Mouse (Mus musculus) CH12.LX (cell line): ENCODE measurements around the gene Dusp16. TPM values are rescaled to one million over a fixed set of nuclear protein-coding genes. Genes with fewer than 3 reads are reported as not detected.

Experiments used
- DNase-seq: peaks from one replicate; pipeline ENCODE4 v3.0.0-alpha.2; 2013; ENCODE audit errors: extremely low read depth
- H3K27ac ChIP-seq: 2 replicates; pipeline ENCODE4 v1.5.1; 2012; ENCODE audit warnings: low read depth, mild to moderate bottlenecking, control low read depth, moderate library complexity; ENCODE audit not compliant: insufficient read depth
- H3K27me3 ChIP-seq: replicated peaks from 2 replicates; pipeline ENCODE3; 2012; ENCODE audit warnings: inconsistent platforms
- H3K36me3 ChIP-seq, 2 experiments: replicated peaks in 1 of 2; 2 replicates each; pipeline versions ENCODE3 to v1.6.1; 2012; ENCODE audit warnings: inconsistent platforms in 1 of 2, low read length in 1 of 2, mild to moderate bottlenecking in 1 of 2, mixed read lengths in 1 of 2, moderate library complexity in 1 of 2; ENCODE audit not compliant: control insufficient read depth in 1 of 2, insufficient read depth in 1 of 2
- H3K4me1 ChIP-seq, 2 experiments: 2 replicates each; pipeline ENCODE4 v1.6.1; 2012; ENCODE audit warnings: inconsistent platforms in 1 of 2, moderate library complexity in 1 of 2; ENCODE audit not compliant: insufficient read depth in 2 of 2, control insufficient read depth in 1 of 2
- H3K4me2 ChIP-seq: 2 replicates; pipeline ENCODE4 v1.6.1; 2012; ENCODE audit warnings: low read depth, mild to moderate bottlenecking, control low read depth; ENCODE audit not compliant: poor library complexity, insufficient read depth, severe bottlenecking
- H3K4me3 ChIP-seq, 3 experiments: fragments of 150-350 bp in 1 of 3; sonication (generic) in 1 of 3; replicated peaks in 1 of 3; 2 replicates each; pipeline versions ENCODE3 to v1.5.1; 2011 to 2012; ENCODE audit warnings: low read depth in 2 of 3, low read length in 2 of 3, mild to moderate bottlenecking in 2 of 3, moderate library complexity in 2 of 3, control low read depth in 1 of 3, improper control_type of control experiment in 1 of 3, inconsistent platforms in 1 of 3, mixed read lengths in 1 of 3; ENCODE audit not compliant: poor library complexity in 1 of 3
- H3K79me2 ChIP-seq: replicated peaks from 2 replicates; pipeline ENCODE4 v1.6.1; 2012; ENCODE audit warnings: mild to moderate bottlenecking, moderate library complexity; ENCODE audit not compliant: control insufficient read depth, poor library complexity, insufficient read depth, severe bottlenecking; ENCODE audit errors: extremely low read depth
- H3K9ac ChIP-seq: 2 replicates; pipeline ENCODE4 v1.6.1; 2012; ENCODE audit warnings: low read depth, mild to moderate bottlenecking, control low read depth, moderate library complexity; ENCODE audit not compliant: insufficient read depth
- H3K9me3 ChIP-seq: replicated peaks from 2 replicates; pipeline ENCODE3; 2012; ENCODE audit warnings: low read length, inconsistent platforms, mixed read lengths
- BHLHE40 ChIP-seq: IDR thresholded peaks from 2 replicates; pipeline ENCODE4 v1.6.1; 2011; ENCODE audit warnings: mild to moderate bottlenecking, low read depth, low read length, improper control_type of control experiment
- CHD2 ChIP-seq: IDR thresholded peaks from 2 replicates; pipeline ENCODE4 v1.6.1; 2011; ENCODE audit warnings: low read length, improper control_type of control experiment
- CTCF ChIP-seq, 2 experiments: IDR thresholded peaks in 1 of 2; conservative IDR thresholded peaks in 1 of 2; 2 replicates each; pipeline ENCODE4 v1.5.1; 2011 to 2012; ENCODE audit warnings: low read depth in 2 of 2, low read length in 2 of 2, improper control_type of control experiment in 1 of 2, inconsistent platforms in 1 of 2, mild to moderate bottlenecking in 1 of 2, moderate library complexity in 1 of 2
- GABPA ChIP-seq: IDR thresholded peaks from 2 replicates; pipeline ENCODE4 v1.6.1; 2012; ENCODE audit warnings: low read depth, low read length, improper control_type of control experiment, inconsistent platforms; ENCODE audit not compliant: insufficient replicate concordance
- HCFC1 ChIP-seq: IDR thresholded peaks from 2 replicates; pipeline ENCODE4 v1.6.1; 2012; ENCODE audit warnings: low read depth, mild to moderate bottlenecking, inconsistent platforms, low read length, improper control_type of control experiment
- IRF4 ChIP-seq: IDR thresholded peaks from 2 replicates; pipeline ENCODE4 v1.6.1; 2014; ENCODE audit warnings: low read depth, mild to moderate bottlenecking, inconsistent platforms, low read length, improper control_type of control experiment
- JUN ChIP-seq: IDR thresholded peaks from 2 replicates; pipeline ENCODE4 v1.6.1; 2011; ENCODE audit warnings: low read depth, mild to moderate bottlenecking, low read length, improper control_type of control experiment, moderate library complexity; ENCODE audit not compliant: insufficient read depth
- JUND ChIP-seq: conservative IDR thresholded peaks from 2 replicates; pipeline ENCODE4 v1.6.1; 2011; ENCODE audit warnings: low read depth, low read length, improper control_type of control experiment
- KAT2A ChIP-seq: IDR thresholded peaks from 2 replicates; pipeline ENCODE4 v1.6.1; 2012; ENCODE audit warnings: low read length, improper control_type of control experiment, inconsistent platforms; ENCODE audit not compliant: insufficient replicate concordance
- MAFK ChIP-seq: IDR thresholded peaks from 2 replicates; pipeline ENCODE4 v1.6.1; 2011; ENCODE audit warnings: low read length, improper control_type of control experiment; ENCODE audit not compliant: insufficient replicate concordance
- MXI1 ChIP-seq: IDR thresholded peaks from 2 replicates; pipeline ENCODE4 v1.6.1; 2011; ENCODE audit warnings: mild to moderate bottlenecking, low read depth, low read length, improper control_type of control experiment
- MYC ChIP-seq: IDR thresholded peaks from 2 replicates; pipeline ENCODE4 v1.6.1; 2011; ENCODE audit warnings: low read depth, mild to moderate bottlenecking, improper control_type of control experiment, low read length
- NELFE ChIP-seq: IDR thresholded peaks from 2 replicates; pipeline ENCODE4 v1.6.1; 2011; ENCODE audit warnings: low read depth, low read length, improper control_type of control experiment
- NRF1 ChIP-seq: IDR thresholded peaks from 2 replicates; pipeline ENCODE4 v1.6.1; 2014; ENCODE audit warnings: low read depth, mild to moderate bottlenecking, inconsistent platforms, low read length, improper control_type of control experiment, moderate library complexity
- POLR2A ChIP-seq: IDR thresholded peaks from 2 replicates; pipeline ENCODE4 v1.6.1; 2011; ENCODE audit warnings: low read depth, mild to moderate bottlenecking, improper control_type of control experiment, low read length
- POLR2AphosphoS2 ChIP-seq: IDR thresholded peaks from 2 replicates; pipeline ENCODE4 v1.6.1; 2011; ENCODE audit warnings: low read depth, low read length, improper control_type of control experiment
- RAD21 ChIP-seq: IDR thresholded peaks from 2 replicates; pipeline ENCODE4 v1.6.1; 2011; ENCODE audit warnings: low read depth, mild to moderate bottlenecking, low read length, improper control_type of control experiment, moderate library complexity
- RCOR1 ChIP-seq: conservative IDR thresholded peaks from 2 replicates; pipeline ENCODE4 v1.6.1; 2012; ENCODE audit warnings: low read depth, mild to moderate bottlenecking, inconsistent platforms, low read length, improper control_type of control experiment
- SIN3A ChIP-seq: IDR thresholded peaks from 2 replicates; pipeline ENCODE4 v1.6.1; 2012; ENCODE audit warnings: low read length, improper control_type of control experiment, inconsistent platforms
- SMC3 ChIP-seq: IDR thresholded peaks from 2 replicates; pipeline ENCODE4 v1.6.1; 2011; ENCODE audit warnings: low read depth, low read length, improper control_type of control experiment
- TBP ChIP-seq: conservative IDR thresholded peaks from 2 replicates; pipeline ENCODE4 v1.6.1; 2011; ENCODE audit warnings: low read depth, low read length, improper control_type of control experiment
- TCF12 ChIP-seq: IDR thresholded peaks from 2 replicates; pipeline ENCODE4 v1.6.1; 2014; ENCODE audit warnings: low read depth, mild to moderate bottlenecking, inconsistent platforms, low read length, improper control_type of control experiment
- UBTF ChIP-seq: IDR thresholded peaks from 2 replicates; pipeline ENCODE4 v1.6.1; 2012; ENCODE audit warnings: low read depth, mild to moderate bottlenecking, inconsistent platforms, low read length, improper control_type of control experiment, moderate library complexity
- USF1 ChIP-seq: IDR thresholded peaks from 2 replicates; pipeline ENCODE4 v1.6.1; 2014; ENCODE audit warnings: low read depth, mild to moderate bottlenecking, inconsistent platforms, low read length, improper control_type of control experiment
- USF2 ChIP-seq: conservative IDR thresholded peaks from 2 replicates; pipeline ENCODE4 v1.6.1; 2011; ENCODE audit warnings: low read depth, low read length, improper control_type of control experiment
- ZC3H11A ChIP-seq: IDR thresholded peaks from 2 replicates; pipeline ENCODE4 v1.6.1; 2012; ENCODE audit warnings: low read depth, mild to moderate bottlenecking, inconsistent platforms, low read length, improper control_type of control experiment
- ZKSCAN1 ChIP-seq: IDR thresholded peaks from 2 replicates; pipeline ENCODE4 v1.6.1; 2012; ENCODE audit warnings: low read depth, inconsistent platforms, low read length, improper control_type of control experiment, borderline replicate concordance
- ZMIZ1 ChIP-seq: IDR thresholded peaks from 2 replicates; pipeline ENCODE4 v1.6.1; 2012; ENCODE audit warnings: low read depth, mild to moderate bottlenecking, inconsistent platforms, low read length, improper control_type of control experiment
- ZNF384 ChIP-seq: IDR thresholded peaks from 2 replicates; pipeline ENCODE4 v1.6.1; 2012; ENCODE audit warnings: low read depth, low read length, improper control_type of control experiment, inconsistent platforms
- dilution Hi-C: fragments of 300-500 bp; cut with MboI; formaldehyde crosslinking; loops from 2 replicates; pipeline ENCODE4 v1.14.3; 2020; ENCODE audit warnings: low sequenced_read_pairs; ENCODE audit not compliant: extremely low pct_unique_long_range_greater_than_20kb, extremely low pct_ligation_motif_present
- in situ Hi-C: fragments of 300-500 bp; cut with MboI; formaldehyde crosslinking; loops from 3 replicates; pipeline ENCODE4 v1.14.3; 2019; ENCODE audit warnings: low sequenced_read_pairs, low pct_ligation_motif_present, low pct_unique_long_range_greater_than_20kb, mixed read lengths
- polyA plus RNA-seq: library from polyadenylated mRNA; unstranded; fragments of >175 nt; gene quantifications from 2 replicates; pipeline ENCODE4 v1.2.1, GENCODE M21; 2012; ENCODE audit warnings: low read depth; ENCODE audit not compliant: insufficient read length
- total RNA-seq, 2 experiments: library from RNA; depleted of rRNA; stranded (reverse); fragments of 300-350 nt in 1 of 2; fragments of >200 nt in 1 of 2; gene quantifications; 2 replicates each; pipeline ENCODE4 v1.2.3; 2012 to 2014

Dusp16 gene
- total and polyA plus RNA-seq, 3 experiments: 3.7 to 13.1 (median 10.6) TPM

- in situ Hi-C loops: no loop called here
Observed at GRCm38 (mm10) chr6:134756058-134756457, 36.4 kb downstream of the Dusp16 start.

GRCm38 (mm10) chr6:134753858-134754257 is 38.6 kb downstream of the Dusp16 start:
- Histone ChIP-seq H3K4me3 (no peak overlapping the region), H3K36me3 (peaks cover 23 to 52% of the 10 kb centered on the region in 2 experiments), H3K27me3 (no peaks in the 10 kb centered on the region), H3K9ac (no peak overlapping the region), H3K4me2 (no peak overlapping the region), H3K9me3 (no peaks in the 10 kb centered on the region), H3K4me1 (peaks cover 2 to 24% of the 10 kb centered on the region in 2 experiments), H3K27ac (no peak overlapping the region), H3K79me2 (no peaks in the 10 kb centered on the region; the same call in 1 of the 2 replicates)
- no peak for DNase-seq
- TF ChIP-seq TBP: no peak
- TF ChIP-seq CHD2: no peak
- TF ChIP-seq ZMIZ1: no peak
- no peak for TF ChIP-seq ZKSCAN1
- no peak for TF ChIP-seq USF1
- no peak for TF ChIP-seq MYC
- no peak for TF ChIP-seq POLR2AphosphoS2
- TF ChIP-seq ZNF384: no peak
- TF ChIP-seq SIN3A: no peak
- no peak for TF ChIP-seq JUND
- TF ChIP-seq UBTF: no peak
- no peak for TF ChIP-seq HCFC1
- TF ChIP-seq RCOR1: no peak
- TF ChIP-seq SMC3: no peak
- TF ChIP-seq GABPA: no peak
- TF ChIP-seq BHLHE40: no peak
- no peak for TF ChIP-seq USF2
- no peak for TF ChIP-seq KAT2A
- no peak for TF ChIP-seq RAD21
- no peak for TF ChIP-seq NRF1
- in situ Hi-C loops (no loop called here), dilution Hi-C loops (no loop called here)

More at GRCm38 (mm10) chr6:134756058-134756457, 36.4 kb downstream of the Dusp16 start:
- Histone ChIP-seq H3K9me3 (no peaks in the 10 kb centered on the region), H3K4me3 (no peak overlapping the region), H3K4me1 (peaks cover 2 to 25% of the 10 kb centered on the region in 2 experiments), H3K79me2 (no peaks in the 10 kb centered on the region; the same call in 1 of the 2 replicates), H3K4me2 (no peak overlapping the region), H3K27me3 (no peaks in the 10 kb centered on the region), H3K36me3 (peaks cover 19 to 48% of the 10 kb centered on the region in 2 experiments), H3K27ac (no peak overlapping the region), H3K9ac (no peak overlapping the region)
- dilution Hi-C loops: no loop called here
- TF ChIP-seq NELFE (no peak), JUN (no peak), ZC3H11A (no peak), ZMIZ1 (no peak), POLR2A (no peak), CTCF (conservative IDR thresholded peaks at IDR 0.05 in 1 of 2, IDR thresholded peaks at IDR 0.05 in 1 of 2; ENCODE audit: low read depth in 2 of 2, low read length in 2 of 2) (no peak), TCF12 (no peak), BHLHE40 (no peak), RAD21 (no peak), SIN3A (no peak), JUND (no peak), IRF4 (no peak), MXI1 (no peak), NRF1 (no peak), POLR2AphosphoS2 (no peak), ZNF384 (no peak), MAFK (no peak), MYC (no peak)
- no peak for DNase-seq
